Mouse (Mus musculus) kidney, embryonic 15.5 days (tissue): Measurements from ENCODE around the gene Hand1. TPM values are rescaled to one million over a fixed set of nuclear protein-coding genes. Genes with fewer than 3 reads are reported as not detected.

ENCODE experiments used
- ATAC-seq: fragments of 200-750 bp; cut with Nextera tagmentation; replicated peaks from 2 replicates; pipeline ENCODE4 v1.8.0; 2017; ENCODE audit warnings: moderate TSS enrichment; ENCODE audit not compliant: low FRiP score
- H3K27ac ChIP-seq: fragments of 300-500 bp; sonication (generic); 2 replicates; pipeline ENCODE4 v1.5.1; 2015; ENCODE audit warnings: mild to moderate bottlenecking, inconsistent platforms
- H3K27me3 ChIP-seq: fragments of 300-500 bp; sonication (generic); 2 replicates; pipeline ENCODE4 v1.6.1; 2015; ENCODE audit warnings: inconsistent platforms
- H3K36me3 ChIP-seq: fragments of 300-500 bp; sonication (generic); 2 replicates; pipeline ENCODE4 v1.6.1; 2015; ENCODE audit warnings: inconsistent platforms
- H3K4me1 ChIP-seq: fragments of 300-500 bp; sonication (generic); 2 replicates; pipeline ENCODE4 v1.6.1; 2015; ENCODE audit warnings: inconsistent platforms
- H3K4me2 ChIP-seq: fragments of 300-500 bp; sonication (generic); 2 replicates; pipeline ENCODE4 v1.6.1; 2015; ENCODE audit warnings: moderate library complexity, mild to moderate bottlenecking, inconsistent platforms
- H3K4me3 ChIP-seq: fragments of 300-500 bp; sonication (generic); replicated peaks from 2 replicates; pipeline ENCODE4 v1.5.1; 2015; ENCODE audit warnings: mild to moderate bottlenecking, inconsistent platforms
- H3K9ac ChIP-seq: fragments of 300-500 bp; sonication (generic); 2 replicates; pipeline ENCODE4 v1.6.1; 2015; ENCODE audit warnings: mild to moderate bottlenecking, inconsistent platforms
- H3K9me3 ChIP-seq: fragments of 300-500 bp; sonication (generic); replicated peaks from 2 replicates; pipeline ENCODE4 v1.6.1; 2016; ENCODE audit warnings: inconsistent platforms
- WGBS: fragments of 180-500 bp; shearing (Covaris S2); methylation state at CpG from one replicate; pipeline ENCODE4 v1.1.7; 2015; ENCODE audit warnings: mixed read lengths; 5-methylcytosine and 5-hydroxymethylcytosine counted together
- polyA plus RNA-seq: library from polyadenylated mRNA; unstranded; fragments of >200 nt; fragmentation: Nextera tagmentation; extraction: Ambion mirVana; gene quantifications from 2 replicates; pipeline ENCODE4 v1.2.1, GENCODE M21; 2015

The Hand1 gene
- polyA plus RNA-seq, 1 experiment from 2014 or later: 5.4 TPM

DNA sequence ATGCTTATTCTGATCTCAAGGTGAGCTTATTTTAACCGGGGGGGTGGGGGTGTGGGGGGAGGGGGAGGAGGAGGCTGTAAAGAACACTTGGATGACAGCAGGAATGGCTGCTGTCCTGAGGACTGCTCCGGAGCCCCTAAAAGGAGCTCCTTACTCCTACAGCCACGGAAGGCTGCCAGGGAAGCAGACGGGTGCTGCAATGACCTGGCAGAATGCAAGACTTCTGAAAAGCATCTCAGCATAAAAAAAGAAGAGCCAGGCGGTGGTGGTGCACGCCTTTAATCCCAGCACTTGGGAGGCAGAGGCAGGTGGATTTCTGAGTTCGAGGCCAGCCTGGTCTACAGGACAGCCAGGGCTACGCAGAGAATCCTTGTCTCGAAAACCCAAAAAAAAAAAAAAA lies 34.8 kb downstream of the Hand1 start:
- no peak overlapping the region for H3K4me3 ChIP-seq
- ATAC-seq: no peak
- no peaks in the 10 kb centered on the region for H3K27me3 ChIP-seq

DNA sequence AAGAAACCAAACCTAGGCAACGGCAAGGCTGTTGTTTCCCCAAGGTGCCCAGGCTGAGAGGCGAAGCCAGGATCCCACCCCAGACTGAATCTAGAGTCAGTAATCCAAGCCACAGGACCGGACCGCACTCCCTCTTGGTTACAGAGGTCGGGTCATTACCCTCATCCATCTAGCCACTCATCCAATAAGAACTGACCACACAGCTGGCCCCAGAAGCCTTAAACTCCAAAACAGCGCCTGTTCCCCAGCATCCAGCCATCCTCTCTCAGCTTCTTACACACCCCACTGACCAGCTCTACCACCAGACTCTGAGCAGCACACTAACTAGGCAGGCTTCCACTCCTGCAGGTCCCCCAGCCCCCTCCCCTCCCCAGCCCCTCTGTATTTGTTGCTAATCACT lies 37.5 kb downstream of the Hand1 start:
- Histone ChIP-seq H3K4me1 (peaks cover 12% of the 10 kb centered on the region), H3K36me3 (no peaks in the 10 kb centered on the region), H3K9me3 (no peaks in the 10 kb centered on the region), H3K27me3 (no peaks in the 10 kb centered on the region), H3K4me2 (no peak overlapping the region), H3K9ac (no peak overlapping the region), H3K4me3 (no peak overlapping the region), H3K27ac (peak overlapping the region; percentile 14; the same call in 1 of the 2 replicates)
- WGBS: 24% methylated on average over 6 of the region's 6 CpGs
- peak; percentile 71 for ATAC-seq

More for the DNA sequence above, 34.8 kb downstream of the Hand1 start:
- WGBS: 85% methylated on average over 8 of the region's 9 CpGs
- Histone ChIP-seq H3K36me3 (no peaks in the 10 kb centered on the region), H3K4me2 (no peak overlapping the region), H3K9ac (no peak overlapping the region), H3K9me3 (no peaks in the 10 kb centered on the region), H3K4me1 (peaks cover 28% of the 10 kb centered on the region), H3K27ac (no peak overlapping the region)

DNA sequence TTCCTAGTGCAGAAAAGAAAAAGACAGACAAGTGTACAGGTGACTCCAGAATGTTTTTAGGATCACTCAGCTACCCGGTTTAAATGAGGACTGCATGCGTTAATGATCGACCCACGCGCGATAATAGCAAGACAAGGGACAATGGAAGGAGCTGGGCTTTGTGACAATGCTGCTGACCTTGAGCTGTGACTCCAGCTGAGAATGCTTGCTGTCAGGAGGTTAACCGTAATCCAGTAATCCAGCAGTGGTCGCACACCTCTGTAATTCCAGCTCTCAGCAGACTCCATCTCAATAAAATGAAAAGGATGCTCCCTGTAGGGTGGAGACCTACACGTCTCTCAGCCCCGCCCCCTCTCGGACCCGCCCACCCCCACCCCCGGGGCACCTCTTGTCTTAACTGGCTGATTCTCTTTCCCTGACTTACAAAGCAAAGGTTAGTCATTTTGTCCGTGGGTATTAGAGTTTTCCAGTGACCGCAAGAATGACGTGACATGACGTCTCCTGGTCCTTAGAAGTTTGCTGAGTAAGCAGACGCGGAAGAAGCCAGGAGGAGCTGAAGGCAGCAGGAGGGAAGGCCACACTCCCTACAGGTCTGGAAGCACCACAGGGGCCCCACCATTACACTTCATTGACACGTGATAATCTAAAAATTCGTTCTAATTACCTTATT lies 41.6 kb downstream of the Hand1 start:
- Histone ChIP-seq H3K9me3 (no peaks in the 10 kb centered on the region), H3K27ac (no peak overlapping the region), H3K36me3 (no peaks in the 10 kb centered on the region), H3K4me1 (peaks cover 28% of the 10 kb centered on the region), H3K4me2 (no peak overlapping the region), H3K27me3 (no peaks in the 10 kb centered on the region), H3K4me3 (no peak overlapping the region), H3K9ac (no peak overlapping the region)
- WGBS: 34% methylated on average over 21 of the region's 21 CpGs
- ATAC-seq: no peak

DNA sequence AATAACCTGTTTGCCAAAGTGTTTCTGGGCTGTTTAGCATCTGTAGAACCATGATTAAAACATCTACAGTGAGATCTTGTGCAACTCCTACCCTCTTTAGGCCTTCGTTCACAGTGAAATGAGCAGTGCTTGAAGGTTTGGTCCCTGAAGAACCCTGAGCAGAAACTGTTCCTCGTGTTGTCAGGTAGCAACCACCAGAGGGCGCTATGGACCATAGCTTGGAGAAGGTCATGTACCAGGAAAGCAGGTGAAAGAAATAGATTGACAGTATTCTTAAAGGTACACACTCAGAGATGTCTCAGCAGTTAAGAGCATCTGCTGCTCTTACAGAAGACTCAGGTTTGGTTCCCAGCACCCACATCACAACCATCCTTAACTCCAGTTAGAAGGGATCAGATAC lies 44.7 kb downstream of the Hand1 start:
- no peak overlapping the region for H3K27ac ChIP-seq
- no peak overlapping the region for H3K4me2 ChIP-seq
- H3K4me3 ChIP-seq: no peak overlapping the region
- 43% methylated on average over 3 of the region's 3 CpGs for WGBS
- no peak overlapping the region for H3K9ac ChIP-seq
- no peaks in the 10 kb centered on the region for H3K36me3 ChIP-seq
- peaks cover 18% of the 10 kb centered on the region for H3K4me1 ChIP-seq
- no peaks in the 10 kb centered on the region for H3K9me3 ChIP-seq
- H3K27me3 ChIP-seq: no peaks in the 10 kb centered on the region
- no peak for ATAC-seq

DNA sequence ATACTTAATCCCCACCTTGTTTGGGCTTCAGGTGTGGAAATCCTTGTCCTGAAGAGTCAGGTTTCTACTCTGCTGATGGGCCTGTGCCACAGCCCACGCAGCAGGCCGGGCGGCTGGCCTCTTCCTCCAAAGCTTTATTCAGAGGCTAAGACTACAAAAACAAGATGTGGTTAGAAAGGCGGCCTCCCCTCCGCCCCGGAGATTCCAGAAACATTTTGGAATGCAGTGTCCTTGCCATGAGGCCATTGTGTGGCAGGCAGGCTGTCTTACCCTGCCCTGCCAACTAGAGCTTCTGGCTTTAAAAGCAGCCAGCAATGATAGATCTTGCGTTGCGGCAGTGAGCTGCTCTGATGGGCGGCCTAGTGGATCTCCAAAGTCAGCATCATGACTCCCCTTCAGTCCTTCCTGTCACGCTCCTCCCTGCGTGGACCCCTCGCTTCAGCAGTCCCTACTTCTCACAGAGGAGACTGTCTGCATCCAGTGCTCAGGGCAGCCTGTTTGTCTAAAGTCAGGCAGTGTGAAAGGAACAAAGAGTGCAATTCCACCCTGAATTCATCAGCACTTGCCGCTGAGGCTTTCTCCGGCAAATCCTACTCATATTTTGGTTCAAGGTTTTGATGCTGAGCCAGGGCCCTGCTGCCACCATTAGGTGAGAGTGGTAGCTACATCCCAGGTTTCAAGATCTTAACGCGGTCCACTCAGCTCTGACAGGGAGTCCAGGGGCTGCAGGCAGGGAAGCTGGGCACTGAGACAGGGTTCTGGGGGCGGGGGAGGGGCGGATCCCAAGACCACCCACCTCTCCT lies 45.8 kb downstream of the Hand1 start:
- WGBS: 31% methylated on average over 18 of the region's 18 CpGs
- no peaks in the 10 kb centered on the region for H3K36me3 ChIP-seq
- H3K4me1 ChIP-seq: peaks cover 18% of the 10 kb centered on the region
- H3K27ac ChIP-seq: peak overlapping the region; percentile 82
- no peaks in the 10 kb centered on the region for H3K9me3 ChIP-seq
- no peak overlapping the region for H3K4me3 ChIP-seq
- no peaks in the 10 kb centered on the region for H3K27me3 ChIP-seq
- H3K9ac ChIP-seq: no peak overlapping the region
- 0 out of 2 replicates have a peak overlapping the region, but pooled peaks have one; percentile 7 for H3K4me2 ChIP-seq
- ATAC-seq: no peak

DNA sequence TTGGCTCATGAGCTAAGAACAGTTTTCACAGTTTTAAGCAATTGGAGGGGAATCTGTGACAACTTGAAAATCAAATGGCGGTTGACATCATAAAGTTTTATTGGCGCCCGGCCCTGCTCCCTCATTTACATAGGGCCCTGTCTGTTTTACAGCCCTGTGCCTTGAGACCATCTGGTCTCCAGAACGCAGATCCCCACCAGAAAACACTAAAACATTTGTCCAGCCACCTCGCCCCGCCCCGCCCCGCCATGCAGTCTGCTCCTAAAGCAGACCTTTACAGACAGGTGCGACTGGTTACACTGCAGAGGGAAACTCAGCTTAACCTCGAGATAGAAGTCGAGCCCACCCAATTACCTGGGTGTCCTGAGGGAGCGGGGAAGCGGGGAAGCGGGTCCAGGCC lies 52.8 kb downstream of the Hand1 start:
- 0 out of 2 replicates have a peak, but pooled peaks cover 2% of the 10 kb centered on the region for H3K27me3 ChIP-seq
- no peak overlapping the region for H3K27ac ChIP-seq
- no peak overlapping the region for H3K4me3 ChIP-seq
- 0 out of 2 replicates have a peak, but pooled peaks cover 3% of the 10 kb centered on the region for H3K4me1 ChIP-seq
- H3K9ac ChIP-seq: no peak overlapping the region
- no peak for ATAC-seq
- H3K9me3 ChIP-seq: no peaks in the 10 kb centered on the region
- H3K36me3 ChIP-seq: no peaks in the 10 kb centered on the region
- WGBS: 43% methylated on average over 14 of the region's 14 CpGs
- no peak overlapping the region for H3K4me2 ChIP-seq

Other genes starting within 250 kb of the Hand1 start
- 22.3 and 23.6 TPM in 2 replicates for gene Galnt10, start 187.4 kb downstream of the Hand1 start, polyA plus RNA-seq
- gene Sap30l, start 31.2 kb downstream of the Hand1 start, polyA plus RNA-seq: 10.1 and 11.6 TPM in 2 replicates
- 17.7 and 19.3 TPM in 2 replicates for gene Larp1, start 176.2 kb upstream of the Hand1 start, polyA plus RNA-seq